Mouse (Mus musculus): ENCODE measurements around the gene Rorc. TPM values are rescaled to one million over a fixed set of nuclear protein-coding genes. Genes with fewer than 3 reads are reported as not detected.

The Rorc gene
- total RNA-seq, 1 experiment = not detected

GRCm38 (mm10) chr3:94442951-94443596, 70.5 kb downstream of the Rorc start, which contains the start of gene Mrpl9:
Gene Mrpl9 (plus strand): TSS chr3:94443318.
- Histone ChIP-seq H3K27ac (ENCODE audit: insufficient read depth, low read depth, low read length, poor library complexity, severe bottlenecking) (peak within 1 kb of the TSS; percentile 61; the same call in 1 of the 2 replicates), H3K4me1 (ENCODE audit: control insufficient read depth in 2 of 2, insufficient read depth in 2 of 2, low read length in 2 of 2, poor library complexity in 1 of 2) (0 out of 4 replicates have a peak, but pooled peaks cover 0 to 4% of the 10 kb centered on the region in 2 experiments), H3K36me3 (ENCODE audit: control insufficient read depth, insufficient read depth, low read length, poor library complexity, severe bottlenecking) (peaks cover 20% of the 10 kb centered on the region), H3K9me3 (ENCODE audit: control insufficient read depth, insufficient read depth, low read depth, low read length) (no peaks in the 10 kb centered on the region), H3K9ac (ENCODE audit: insufficient read depth, low read depth, low read length, poor library complexity, severe bottlenecking) (peak within 1 kb of the TSS; percentile 99), H3K4me3 (ENCODE audit: insufficient read depth in 1 of 2, low read depth in 1 of 2, low read length in 2 of 2, poor library complexity in 1 of 2, severe bottlenecking in 1 of 2) (peak within 1 kb of the TSS; percentile 96 to 100)
- peak; percentile 77 for DNase-seq (ENCODE audit: low read depth, low spot score)
- in situ Hi-C loops (cut with MboI; ENCODE audit: low sequenced_read_pairs in 2 of 2, unreplicated experiment in 2 of 2) = no loop called here
- TF ChIP-seq MAFK (IDR thresholded peaks at IDR 0.05; ENCODE audit: insufficient read depth, low read depth, low read length) = no peak
- TF ChIP-seq CHD2 (IDR thresholded peaks at IDR 0.05; ENCODE audit: low read depth, low read length) = no peak
- peak; percentile 71; the same call in 1 of the 2 replicates for TF ChIP-seq HCFC1 (IDR thresholded peaks at IDR 0.05; ENCODE audit: borderline replicate concordance, insufficient read depth, low read length)
- peak; percentile 98 for TF ChIP-seq ZNF384 (IDR thresholded peaks at IDR 0.05; ENCODE audit: low read depth, low read length)
- 0 out of 2 replicates have a peak, but pooled peaks have one; percentile 9 for TF ChIP-seq ZC3H11A (IDR thresholded peaks at IDR 0.05; ENCODE audit: borderline replicate concordance, low read depth, low read length)

- H3K36me3 ChIP-seq (ENCODE audit: control insufficient read depth, insufficient read depth, low read length, poor library complexity, severe bottlenecking) = peaks cover 22% of the 10 kb centered on the region
- H3K4me1 ChIP-seq (ENCODE audit: control insufficient read depth in 2 of 2, insufficient read depth in 2 of 2, low read length in 2 of 2, poor library complexity in 1 of 2) = 0 out of 4 replicates have a peak, but pooled peaks cover 0 to 4% of the 10 kb centered on the region in 2 experiments
- peak within 1 kb of the TSS; percentile 99 for H3K9ac ChIP-seq (ENCODE audit: insufficient read depth, low read depth, low read length, poor library complexity, severe bottlenecking)
- TF ChIP-seq HCFC1 (IDR thresholded peaks at IDR 0.05; ENCODE audit: borderline replicate concordance, insufficient read depth, low read length) (no peak), MAFK (IDR thresholded peaks at IDR 0.05; ENCODE audit: insufficient read depth, low read depth, low read length) (no peak), ZNF384 (IDR thresholded peaks at IDR 0.05; ENCODE audit: low read depth, low read length) (no peak)
- H3K9me3 ChIP-seq (ENCODE audit: control insufficient read depth, insufficient read depth, low read depth, low read length) = no peaks in the 10 kb centered on the region
- peak within 1 kb of the TSS; percentile 96 to 100 for H3K4me3 ChIP-seq (ENCODE audit: insufficient read depth in 1 of 2, low read depth in 1 of 2, low read length in 2 of 2, poor library complexity in 1 of 2, severe bottlenecking in 1 of 2)
- H3K27ac ChIP-seq (ENCODE audit: insufficient read depth, low read depth, low read length, poor library complexity, severe bottlenecking) = peak within 1 kb of the TSS; percentile 61; the same call in 1 of the 2 replicates
- DNase-seq (ENCODE audit: low read depth, low spot score) = no peak
- in situ Hi-C loops (cut with MboI; ENCODE audit: low sequenced_read_pairs in 2 of 2, unreplicated experiment in 2 of 2) = no loop called here
Observed at GRCm38 (mm10) chr3:94443597-94443964, 71.0 kb downstream of the Rorc start, which contains the start of gene Oaz3. Gene Oaz3 (minus strand): TSS chr3:94443915.

Other genes with a start within 250 kb of the Rorc start
- gene Gm10696, start 194.6 kb upstream of the Rorc start, total RNA-seq (2012; rRNA removed) = 0.48 and 1.4 TPM in 2 replicates
- gene Gm5286, start 176.1 kb upstream of the Rorc start, total RNA-seq (2012; rRNA removed) = 1.4 and 2.4 TPM in 2 replicates
- gene Gm4778, start 108.8 kb upstream of the Rorc start, total RNA-seq (2012; rRNA removed) = 3.0 and 3.4 TPM in 2 replicates
- 1.5 and 3.0 TPM in 2 replicates for gene Them4, start 62.7 kb upstream of the Rorc start, total RNA-seq (2012; rRNA removed)
- gene Them5, start 30.7 kb upstream of the Rorc start, total RNA-seq (2012; rRNA removed) = 0.36 and 0.53 TPM in 2 replicates
- gene C2cd4d, start 10.4 kb upstream of the Rorc start, total RNA-seq (2012; rRNA removed) = not detected in 2 replicates
- gene Lingo4, start 25.7 kb downstream of the Rorc start, total RNA-seq (2012; rRNA removed) = not detected in 2 replicates
- 3.2 and 3.4 TPM in 2 replicates for gene Tdrkh, start 40.5 kb downstream of the Rorc start, total RNA-seq (2012; rRNA removed)
- gene Mrpl9, start 70.5 kb downstream of the Rorc start, total RNA-seq (2012; rRNA removed) = 39.0 and 53.0 TPM in 2 replicates
- gene Oaz3, start 71.1 kb downstream of the Rorc start, total RNA-seq (2012; rRNA removed) = 0.36 and 0.48 TPM in 2 replicates
- gene Celf3, start 105.5 kb downstream of the Rorc start, total RNA-seq (2012; rRNA removed) = 0.27 and 0.42 TPM in 2 replicates
- not detected in 2 replicates for gene Riiad1, start 107.5 kb downstream of the Rorc start, total RNA-seq (2012; rRNA removed)
- gene Snx27, start 209.9 kb downstream of the Rorc start, total RNA-seq (2012; rRNA removed) = 29.1 and 33.1 TPM in 2 replicates